ENCODE assay signal across 10 mouse cellular contexts in genomic region chr16:43579111-43579510, GRCm38 (mm10).
DNase-seq lines count a peak whose midpoint lies in the region; ATAC-seq lines count a peak whose summit lies in the region.
"Had no signal": no experiment of that assay in that cellular context is flagged by ENCODE, and none has a peak within 500 bp of the region (broad histone marks: within the 10 kb centered on the region; RNA-seq: fewer than 3 reads in every experiment).

No protein-coding gene starts in this region.

- peak overlapping the region; percentile 51 for H3K27ac ChIP-seq in heart, embryonic 11.5 days (ENCODE audit: low read depth, low read length)
- H3K27ac ChIP-seq in hindbrain, embryonic 11.5 days (ENCODE audit: low read depth, low read length) = no peak overlapping the region
- no peak overlapping the region; the same call in 1 of the 2 replicates for H3K27ac ChIP-seq in forebrain, embryonic 15.5 days (replicated peaks)

- no peak overlapping the region for H3K9ac ChIP-seq in heart, embryonic 11.5 days (ENCODE audit: low read depth, low read length)
- no peak overlapping the region for H3K9ac ChIP-seq in hindbrain, embryonic 11.5 days (ENCODE audit: low read depth, low read length)
- H3K9ac ChIP-seq in forebrain, embryonic 15.5 days (replicated peaks) = no peak overlapping the region

- H3K36me3 ChIP-seq in heart, embryonic 11.5 days (ENCODE audit: control insufficient read depth, insufficient read depth, low read length) = no peaks in the 10 kb centered on the region
- H3K36me3 ChIP-seq in hindbrain, embryonic 11.5 days (ENCODE audit: control insufficient read depth, insufficient read depth, low read length) = 0 out of 2 replicates have a peak, but pooled peaks cover 2% of the 10 kb centered on the region
- peaks cover 17% of the 10 kb centered on the region for H3K36me3 ChIP-seq in forebrain, embryonic 15.5 days

- H3K4me2 ChIP-seq in heart, embryonic 11.5 days = no peak overlapping the region
- no peak overlapping the region for H3K4me2 ChIP-seq in hindbrain, embryonic 11.5 days (replicated peaks; ENCODE audit: low read depth, low read length)
- H3K4me2 ChIP-seq in forebrain, embryonic 15.5 days (replicated peaks) = no peak overlapping the region

- peaks cover 71% of the 10 kb centered on the region for H3K4me1 ChIP-seq in heart, embryonic 11.5 days (ENCODE audit: control insufficient read depth, insufficient read depth, low read length)
- H3K4me1 ChIP-seq in hindbrain, embryonic 11.5 days (replicated peaks; ENCODE audit: control insufficient read depth, insufficient read depth, low read length) = 0 out of 2 replicates have a peak, but pooled peaks cover 3% of the 10 kb centered on the region
- peaks cover 32% of the 10 kb centered on the region for H3K4me1 ChIP-seq in forebrain, embryonic 15.5 days

- no peaks in the 10 kb centered on the region for H3K9me3 ChIP-seq in heart, embryonic 11.5 days (replicated peaks; ENCODE audit: control insufficient read depth, low read length)
- no peaks in the 10 kb centered on the region for H3K9me3 ChIP-seq in hindbrain, embryonic 11.5 days (ENCODE audit: control insufficient read depth, low read length)
- H3K9me3 ChIP-seq in forebrain, embryonic 15.5 days = no peaks in the 10 kb centered on the region

- peak; percentile 23 for DNase-seq in layer of hippocampus, adult 11-12 months (ENCODE audit: low spot score)
- DNase-seq in layer of hippocampus, adult 8-10 months (ENCODE audit: low spot score in 2 of 2) = no peak
- peak; percentile 77 for DNase-seq in cerebellum, adult 11 months
- peak; percentile 92 for DNase-seq in kidney, postnatal 25 days
- no peak for DNase-seq in hindbrain, embryonic 11.5 days (ENCODE audit: low spot score)
- DNase-seq in layer of hippocampus, adult 9-11 months = no peak
- DNase-seq: lung, adult 18-20 months had no signal

- WGBS in heart, embryonic 11.5 days (ENCODE audit: insufficient replicate concordance) = 68% methylated on average over 4 of the region's 4 CpGs
- WGBS in hindbrain, embryonic 11.5 days = 94% methylated on average over 4 of the region's 4 CpGs
- WGBS in forebrain, embryonic 15.5 days = 90% methylated on average over 4 of the region's 4 CpGs

- H3K4me3 ChIP-seq in heart, embryonic 11.5 days (ENCODE audit: low read depth, low read length) = no peak overlapping the region
- H3K4me3 ChIP-seq in hindbrain, embryonic 11.5 days (ENCODE audit: low read depth, low read length) = no peak overlapping the region
- no peak overlapping the region for H3K4me3 ChIP-seq in forebrain, embryonic 15.5 days
- H3K4me3 ChIP-seq: erythroblast, embryonic 14.5 days had no signal

- ATAC-seq in heart, embryonic 11.5 days (replicated peaks; ENCODE audit: insufficient number of reproducible peaks, low FRiP score, low TSS enrichment) = no peak
- ATAC-seq in hindbrain, embryonic 11.5 days (ENCODE audit: low FRiP score) = no peak
- no peak for ATAC-seq in forebrain, embryonic 15.5 days (replicated peaks)

- no peaks in the 10 kb centered on the region for H3K27me3 ChIP-seq in heart, embryonic 11.5 days (ENCODE audit: control insufficient read depth, insufficient read depth, low read length)
- no peaks in the 10 kb centered on the region for H3K27me3 ChIP-seq in hindbrain, embryonic 11.5 days (ENCODE audit: control insufficient read depth, insufficient read depth, low read length)
- no peaks in the 10 kb centered on the region for H3K27me3 ChIP-seq in forebrain, embryonic 15.5 days

Comparison
In these comparisons a context has a peak if more than half of its experiments do, and no peak if none do; other contexts are left out.
1. DNase-seq: peak in layer of hippocampus, adult 11-12 months (single experiment), cerebellum, adult 11 months (single experiment) and kidney, postnatal 25 days (2 of 2); none in layer of hippocampus, adult 8-10 months (0 of 2), hindbrain, embryonic 11.5 days (single experiment) and layer of hippocampus, adult 9-11 months (single experiment).